Mouse (Mus musculus): ENCODE measurements around the gene Gpa33.

- no peak for TF ChIP-seq EP300 (IDR thresholded peaks at IDR 0.05; ENCODE audit: low read length)
- no peak for TF ChIP-seq ZNF384 (IDR thresholded peaks at IDR 0.05; ENCODE audit: low read depth, low read length)
- no peak for TF ChIP-seq NRF1 (IDR thresholded peaks at IDR 0.05; ENCODE audit: low read depth, low read length)
- no peak for TF ChIP-seq CTCF (conservative IDR thresholded peaks at IDR 0.05 in 1 of 2, IDR thresholded peaks at IDR 0.05 in 1 of 2; ENCODE audit: low read depth in 2 of 2, low read length in 2 of 2)
- TF ChIP-seq ZMIZ1 (IDR thresholded peaks at IDR 0.05; ENCODE audit: low read depth, low read length), result no peak
- TF ChIP-seq TBP (conservative IDR thresholded peaks at IDR 0.05; ENCODE audit: low read depth, low read length), result no peak
- TF ChIP-seq POLR2A (IDR thresholded peaks at IDR 0.05; ENCODE audit: low read depth, low read length), result no peak
- no peak for TF ChIP-seq NELFE (IDR thresholded peaks at IDR 0.05; ENCODE audit: low read depth, low read length)
- no peak for TF ChIP-seq SMC3 (IDR thresholded peaks at IDR 0.05; ENCODE audit: low read depth, low read length)
- TF ChIP-seq HCFC1 (IDR thresholded peaks at IDR 0.05; ENCODE audit: low read depth, low read length), result no peak
- no peak for TF ChIP-seq CHD1 (IDR thresholded peaks at IDR 0.05; ENCODE audit: low read depth, low read length)
- no peak for TF ChIP-seq ZC3H11A (IDR thresholded peaks at IDR 0.05; ENCODE audit: low read depth, low read length)
These were observed at the start of gene Gpa33 for GRCm38 (mm10) chr1:166130224-166130860.

All from CH12.LX (cell line).